Mouse (Mus musculus): ENCODE measurements around the gene Mrps23. TPM values are rescaled to one million over a fixed set of nuclear protein-coding genes. Genes with fewer than 3 reads are reported as not detected.

The Mrps23 gene
- polyA plus RNA-seq (2016; fragmentation: Nextera tagmentation; extraction: Ambion mirVana): 65.5 and 72.6 TPM in 2 replicates

GRCm38 (mm10) chr11:88203712-88204532 is at the start of gene Mrps23:
Gene Mrps23, plus strand, starts transcription at chr11:88204388.
- H3K4me3 ChIP-seq: peak within 1 kb of the TSS; percentile 76
- no peaks in the 10 kb centered on the region for H3K9me3 ChIP-seq
- H3K4me1 ChIP-seq: peaks cover 37% of the 10 kb centered on the region
- DNase-seq (ENCODE audit: extremely low spot score, low spot score): peak; percentile 94
- under 1% methylated on average over 51 of the region's 51 CpGs for WGBS
- H3K27ac ChIP-seq: peak within 1 kb of the TSS; percentile 92
- H3K36me3 ChIP-seq (replicated peaks): peaks cover 26% of the 10 kb centered on the region
- peaks cover 13% of the 10 kb centered on the region; the same call in 1 of the 2 replicates for H3K27me3 ChIP-seq (ENCODE audit: poor library complexity, severe bottlenecking)

- Histone ChIP-seq H3K27ac (0 out of 2 replicates have a peak overlapping the region, but pooled peaks have one; percentile 57), H3K27me3 (ENCODE audit: poor library complexity, severe bottlenecking) (peaks cover 10% of the 10 kb centered on the region; the same call in 1 of the 2 replicates), H3K36me3 (replicated peaks) (peaks cover 9% of the 10 kb centered on the region), H3K4me1 (peaks cover 88% of the 10 kb centered on the region), H3K9me3 (no peaks in the 10 kb centered on the region), H3K4me3 (no peak overlapping the region)
- DNase-seq (ENCODE audit: extremely low spot score, low spot score): no peak
- WGBS: 88% methylated on average over 8 of the region's 8 CpGs
These were observed 49.7 kb upstream of the Mrps23 start for GRCm38 (mm10) chr11:88154500-88154899.

- no peak for DNase-seq (ENCODE audit: extremely low spot score, low spot score)
- WGBS: 84% methylated on average over 3 of the region's 3 CpGs
- peaks cover 92% of the 10 kb centered on the region for H3K4me1 ChIP-seq
- H3K4me3 ChIP-seq: no peak overlapping the region
- H3K36me3 ChIP-seq (replicated peaks): peaks cover 9% of the 10 kb centered on the region
- peaks cover 14% of the 10 kb centered on the region; the same call in 1 of the 2 replicates for H3K27me3 ChIP-seq (ENCODE audit: poor library complexity, severe bottlenecking)
- H3K9me3 ChIP-seq: no peaks in the 10 kb centered on the region
- peak overlapping the region; percentile 71 for H3K27ac ChIP-seq
These were observed 48.7 kb upstream of the Mrps23 start for GRCm38 (mm10) chr11:88155451-88155850.

GRCm38 (mm10) chr11:88155998-88156397 is 48.2 kb upstream of the Mrps23 start:
- WGBS: 78% methylated on average over 8 of the region's 8 CpGs
- Histone ChIP-seq H3K4me3 (no peak overlapping the region), H3K27ac (peak overlapping the region; percentile 71), H3K27me3 (ENCODE audit: poor library complexity, severe bottlenecking) (peaks cover 14% of the 10 kb centered on the region; the same call in 1 of the 2 replicates), H3K4me1 (peaks cover 92% of the 10 kb centered on the region), H3K36me3 (replicated peaks) (peaks cover 9% of the 10 kb centered on the region), H3K9me3 (no peaks in the 10 kb centered on the region)
- no peak for DNase-seq (ENCODE audit: extremely low spot score, low spot score)

- WGBS: 51% methylated on average over 2 of the region's 2 CpGs
- peaks cover 92% of the 10 kb centered on the region for H3K4me1 ChIP-seq
These were observed 47.8 kb upstream of the Mrps23 start for GRCm38 (mm10) chr11:88156403-88156802.

GRCm38 (mm10) chr11:88158842-88159246 is 45.3 kb upstream of the Mrps23 start:
- WGBS: 91% methylated on average over 5 of the region's 5 CpGs
- H3K9me3 ChIP-seq: no peaks in the 10 kb centered on the region
- peaks cover 88% of the 10 kb centered on the region for H3K4me1 ChIP-seq
- DNase-seq (ENCODE audit: extremely low spot score, low spot score): no peak
- peak overlapping the region; percentile 69 for H3K27ac ChIP-seq
- peaks cover 14% of the 10 kb centered on the region for H3K36me3 ChIP-seq (replicated peaks)
- peaks cover 14% of the 10 kb centered on the region; the same call in 1 of the 2 replicates for H3K27me3 ChIP-seq (ENCODE audit: poor library complexity, severe bottlenecking)
- no peak overlapping the region for H3K4me3 ChIP-seq

More at GRCm38 (mm10) chr11:88156403-88156802, 47.8 kb upstream of the Mrps23 start:
- Histone ChIP-seq H3K27me3 (ENCODE audit: poor library complexity, severe bottlenecking) (peaks cover 14% of the 10 kb centered on the region; the same call in 1 of the 2 replicates), H3K27ac (peak overlapping the region; percentile 71), H3K4me3 (no peak overlapping the region), H3K9me3 (no peaks in the 10 kb centered on the region), H3K36me3 (replicated peaks) (peaks cover 9% of the 10 kb centered on the region)
- DNase-seq (ENCODE audit: extremely low spot score, low spot score): no peak

- H3K27ac ChIP-seq: peak overlapping the region; percentile 69; the same call in 1 of the 2 replicates
- no peak for DNase-seq (ENCODE audit: extremely low spot score, low spot score)
- H3K36me3 ChIP-seq (replicated peaks): peaks cover 14% of the 10 kb centered on the region
- 82% methylated on average over 11 of the region's 11 CpGs for WGBS
- H3K9me3 ChIP-seq: no peaks in the 10 kb centered on the region
- peaks cover 86% of the 10 kb centered on the region for H3K4me1 ChIP-seq
- peaks cover 14% of the 10 kb centered on the region; the same call in 1 of the 2 replicates for H3K27me3 ChIP-seq (ENCODE audit: poor library complexity, severe bottlenecking)
- no peak overlapping the region for H3K4me3 ChIP-seq
These were observed 44.8 kb upstream of the Mrps23 start for GRCm38 (mm10) chr11:88159389-88159788.

GRCm38 (mm10) chr11:88160316-88160715 is 43.9 kb upstream of the Mrps23 start:
- Histone ChIP-seq H3K4me1 (peaks cover 86% of the 10 kb centered on the region), H3K4me3 (peak overlapping the region; percentile 53), H3K27me3 (ENCODE audit: poor library complexity, severe bottlenecking) (peaks cover 14% of the 10 kb centered on the region; the same call in 1 of the 2 replicates), H3K9me3 (no peaks in the 10 kb centered on the region), H3K27ac (peak overlapping the region; percentile 88), H3K36me3 (replicated peaks) (peaks cover 14% of the 10 kb centered on the region)
- DNase-seq (ENCODE audit: extremely low spot score, low spot score): no peak
- WGBS: 43% methylated on average over 5 of the region's 5 CpGs

- Histone ChIP-seq H3K9me3 (no peaks in the 10 kb centered on the region), H3K36me3 (replicated peaks) (peaks cover 14% of the 10 kb centered on the region), H3K27ac (peak overlapping the region; percentile 88), H3K27me3 (ENCODE audit: poor library complexity, severe bottlenecking) (peaks cover 14% of the 10 kb centered on the region; the same call in 1 of the 2 replicates), H3K4me1 (peaks cover 86% of the 10 kb centered on the region), H3K4me3 (peak overlapping the region; percentile 53)
- DNase-seq (ENCODE audit: extremely low spot score, low spot score): peak; percentile 86
- WGBS: under 1% methylated on average over 19 of the region's 33 CpGs
These were observed 43.1 kb upstream of the Mrps23 start for GRCm38 (mm10) chr11:88161051-88161581.

GRCm38 (mm10) chr11:88161651-88162362 is 42.4 kb upstream of the Mrps23 start:
- Histone ChIP-seq H3K27ac (peak overlapping the region; percentile 88), H3K9me3 (no peaks in the 10 kb centered on the region), H3K4me3 (peak overlapping the region; percentile 53), H3K27me3 (ENCODE audit: poor library complexity, severe bottlenecking) (peaks cover 14% of the 10 kb centered on the region; the same call in 1 of the 2 replicates), H3K36me3 (replicated peaks) (peaks cover 16% of the 10 kb centered on the region), H3K4me1 (peaks cover 83% of the 10 kb centered on the region)
- WGBS: under 1% methylated on average over 15 of the region's 15 CpGs
- DNase-seq (ENCODE audit: extremely low spot score, low spot score): peak; percentile 88

- Histone ChIP-seq H3K9me3 (no peaks in the 10 kb centered on the region), H3K4me3 (no peak overlapping the region), H3K27me3 (ENCODE audit: poor library complexity, severe bottlenecking) (peaks cover 15% of the 10 kb centered on the region; the same call in 1 of the 2 replicates), H3K27ac (peak overlapping the region; percentile 56; the same call in 1 of the 2 replicates), H3K4me1 (peaks cover 78% of the 10 kb centered on the region), H3K36me3 (replicated peaks) (peaks cover 8% of the 10 kb centered on the region; the same call in 1 of the 2 replicates)
- 62% methylated on average over 4 of the region's 4 CpGs for WGBS
- DNase-seq (ENCODE audit: extremely low spot score, low spot score): no peak
These were observed 41.4 kb upstream of the Mrps23 start for GRCm38 (mm10) chr11:88162740-88163139.

GRCm38 (mm10) chr11:88164213-88164723 is 39.9 kb upstream of the Mrps23 start:
- Histone ChIP-seq H3K36me3 (replicated peaks) (0 out of 2 replicates have a peak, but pooled peaks cover 8% of the 10 kb centered on the region), H3K27ac (peak overlapping the region; percentile 77), H3K27me3 (ENCODE audit: poor library complexity, severe bottlenecking) (peaks cover 23% of the 10 kb centered on the region), H3K4me1 (peaks cover 83% of the 10 kb centered on the region), H3K9me3 (no peaks in the 10 kb centered on the region), H3K4me3 (no peak overlapping the region)
- no peak for DNase-seq (ENCODE audit: extremely low spot score, low spot score)
- WGBS: 87% methylated on average over 7 of the region's 7 CpGs

Data from forebrain, embryonic 10.5 days (tissue).